Mouse (Mus musculus) myocyte (in vitro differentiated cells): Measurements from ENCODE around the gene Ralgapa2. TPM values are rescaled to one million over a fixed set of nuclear protein-coding genes. Genes with fewer than 3 reads are reported as not detected.
A peak's percentile ranks its signal among the peaks of the same experiment; 100 is the strongest.

ENCODE experiments used
- H3K27me3 ChIP-seq: one replicate; pipeline ENCODE4 v1.6.1; 2011; ENCODE audit not compliant: control insufficient read depth, insufficient read depth, insufficient read length
- H3K36me3 ChIP-seq: one replicate; pipeline ENCODE4 v1.6.1; 2011; ENCODE audit not compliant: control insufficient read depth, insufficient read depth
- H3K4me2 ChIP-seq: one replicate; pipeline ENCODE4 v1.6.1; 2011; ENCODE audit warnings: low read depth, control low read depth
- H3K4me3 ChIP-seq: one replicate; pipeline ENCODE4 v1.5.1; 2011; ENCODE audit warnings: mild to moderate bottlenecking, control low read depth, moderate library complexity
- H3K79me2 ChIP-seq: one replicate; pipeline ENCODE4 v1.6.1; 2011; ENCODE audit not compliant: control insufficient read depth, insufficient read depth
- H3ac ChIP-seq: one replicate; pipeline ENCODE4 v1.6.1; 2011; ENCODE audit not compliant: control insufficient read depth, insufficient read length
- CEBPB ChIP-seq: IDR thresholded peaks from 2 replicates; pipeline ENCODE4 v1.6.1; 2011; ENCODE audit warnings: mild to moderate bottlenecking, moderate library complexity; ENCODE audit not compliant: poor library complexity, insufficient read depth, severe bottlenecking
- E2F4 ChIP-seq: IDR thresholded peaks from one replicate; pipeline ENCODE4 v1.6.1; 2011; ENCODE audit warnings: mild to moderate bottlenecking, control low read depth, moderate library complexity; ENCODE audit not compliant: insufficient read depth
- MAX ChIP-seq: IDR thresholded peaks from one replicate; pipeline ENCODE4 v1.6.1; 2011; ENCODE audit warnings: low read depth, mild to moderate bottlenecking, control low read depth
- MYOD1 ChIP-seq, 3 experiments: IDR thresholded peaks; one replicate each; pipeline ENCODE4 v1.6.1; 2011; ENCODE audit warnings: control low read depth in 2 of 3, low read depth in 2 of 3, mild to moderate bottlenecking in 2 of 3, moderate library complexity in 1 of 3; ENCODE audit not compliant: insufficient read length in 2 of 3, control insufficient read depth in 1 of 3
- MYOG ChIP-seq, 3 experiments: IDR thresholded peaks; one replicate each; pipeline ENCODE4 v1.6.1; 2011; ENCODE audit warnings: control low read depth in 2 of 3, low read depth in 2 of 3, mild to moderate bottlenecking in 2 of 3; ENCODE audit not compliant: insufficient read length in 2 of 3, control insufficient read depth in 1 of 3, insufficient read depth in 1 of 3
- POLR2A ChIP-seq: IDR thresholded peaks from one replicate; pipeline ENCODE4 v1.6.1; 2011; ENCODE audit warnings: low read depth, mild to moderate bottlenecking, control low read depth, moderate library complexity; ENCODE audit not compliant: insufficient read length
- POLR2AphosphoS2 ChIP-seq: IDR thresholded peaks from one replicate; pipeline ENCODE4 v1.6.1; 2011; ENCODE audit warnings: low read depth, control low read depth; ENCODE audit not compliant: insufficient read length
- REST ChIP-seq: IDR thresholded peaks from one replicate; pipeline ENCODE4 v1.6.1; 2011; ENCODE audit warnings: mild to moderate bottlenecking, control low read depth, moderate library complexity; ENCODE audit not compliant: insufficient read depth, insufficient read length
- SRF ChIP-seq: IDR thresholded peaks from one replicate; pipeline ENCODE4 v1.6.1; 2011; ENCODE audit warnings: low read depth; ENCODE audit not compliant: control insufficient read depth, insufficient read length
- TCF12 ChIP-seq: IDR thresholded peaks from one replicate; pipeline ENCODE4 v1.6.1; 2011; ENCODE audit warnings: mild to moderate bottlenecking, control low read depth; ENCODE audit not compliant: poor library complexity, insufficient read depth, severe bottlenecking
- TCF3 ChIP-seq: IDR thresholded peaks from one replicate; pipeline ENCODE4 v1.6.1; 2011; ENCODE audit warnings: low read depth, control low read depth; ENCODE audit not compliant: insufficient read length
- USF1 ChIP-seq: IDR thresholded peaks from one replicate; pipeline ENCODE4 v1.6.1; 2011; ENCODE audit warnings: low read depth, mild to moderate bottlenecking, control low read depth, moderate library complexity
- polyA plus RNA-seq: library from polyadenylated mRNA; unstranded; fragments of >200 nt; fragmentation: generic; extraction: Trizol; gene quantifications from one replicate; pipeline ENCODE4 v1.2.1, GENCODE M21; 2012; ENCODE audit warnings: missing spikeins

Ralgapa2 gene
- polyA plus RNA-seq, 1 experiment: 1.8 TPM

DNA sequence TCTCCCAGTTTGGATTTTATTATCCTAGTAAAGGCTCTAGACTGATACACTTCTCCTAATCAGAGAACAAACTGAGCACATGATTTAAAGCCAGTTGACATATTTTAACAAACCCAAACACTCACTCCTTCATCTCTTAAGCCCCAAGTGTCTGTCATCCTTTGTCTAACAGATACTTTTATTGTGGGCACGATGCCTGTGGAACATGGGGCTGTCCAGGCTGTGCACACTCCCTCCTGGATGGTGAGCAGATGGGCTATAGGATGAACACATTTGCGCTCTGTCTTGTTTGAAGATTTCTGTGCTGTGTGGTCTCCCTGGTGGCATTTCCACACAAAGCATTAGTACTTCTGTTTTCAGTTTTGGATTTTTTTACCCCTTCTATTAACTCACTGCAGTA, 283.7 kb downstream of the Ralgapa2 start:
- TF ChIP-seq MYOG (IDR thresholded peaks at IDR 0.05; ENCODE audit: control insufficient read depth in 1 of 3, insufficient read depth in 1 of 3, insufficient read length in 2 of 3, low read depth in 2 of 3) (no peak), E2F4 (no peak), USF1 (no peak), CEBPB (no peak), MAX (no peak), REST (no peak), TCF12 (no peak), TCF3 (no peak), POLR2AphosphoS2 (no peak), SRF (no peak), POLR2A (no peak), MYOD1 (IDR thresholded peaks at IDR 0.05; ENCODE audit: control insufficient read depth in 1 of 3, insufficient read length in 2 of 3, low read depth in 2 of 3) (no peak)
- H3K79me2 ChIP-seq: no peaks in the 10 kb centered on the region
- H3K27me3 ChIP-seq: peaks cover 7% of the 10 kb centered on the region
- H3K4me3 ChIP-seq: no peak overlapping the region
- H3K36me3 ChIP-seq: no peaks in the 10 kb centered on the region
- H3ac ChIP-seq: no peak overlapping the region
- H3K4me2 ChIP-seq: no peak overlapping the region

DNA sequence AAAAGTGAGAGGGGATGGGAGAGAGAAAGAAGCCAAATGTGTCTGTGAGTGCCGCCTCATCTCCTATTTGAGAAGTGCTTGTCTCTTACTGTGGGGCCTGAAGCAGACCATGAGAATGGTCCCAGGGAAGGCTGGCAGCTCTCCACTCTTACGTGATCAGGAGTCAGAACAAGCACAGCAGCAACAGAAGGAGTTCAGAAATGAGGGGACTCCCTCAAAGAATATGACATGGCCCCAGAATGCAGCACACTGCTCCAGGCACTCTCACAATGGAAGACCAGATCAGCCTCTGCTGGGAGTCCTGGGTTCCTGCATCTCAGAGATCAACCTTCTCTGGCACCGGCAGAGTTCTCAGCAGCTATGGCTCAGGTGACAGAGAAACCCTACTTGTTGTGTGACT, 284.5 kb downstream of the Ralgapa2 start:
- Histone ChIP-seq H3K27me3 (peaks cover 14% of the 10 kb centered on the region), H3K36me3 (no peaks in the 10 kb centered on the region), H3ac (no peak overlapping the region), H3K4me2 (no peak overlapping the region), H3K4me3 (no peak overlapping the region), H3K79me2 (no peaks in the 10 kb centered on the region)
- TF ChIP-seq TCF3 (no peak), SRF (no peak), POLR2AphosphoS2 (no peak), TCF12 (no peak), CEBPB (no peak), MYOD1 (IDR thresholded peaks at IDR 0.05; ENCODE audit: control insufficient read depth in 1 of 3, insufficient read length in 2 of 3, low read depth in 2 of 3) (no peak), E2F4 (no peak), USF1 (no peak), REST (no peak), MYOG (IDR thresholded peaks at IDR 0.05; ENCODE audit: control insufficient read depth in 1 of 3, insufficient read depth in 1 of 3, insufficient read length in 2 of 3, low read depth in 2 of 3) (no peak), POLR2A (no peak), MAX (no peak)

DNA sequence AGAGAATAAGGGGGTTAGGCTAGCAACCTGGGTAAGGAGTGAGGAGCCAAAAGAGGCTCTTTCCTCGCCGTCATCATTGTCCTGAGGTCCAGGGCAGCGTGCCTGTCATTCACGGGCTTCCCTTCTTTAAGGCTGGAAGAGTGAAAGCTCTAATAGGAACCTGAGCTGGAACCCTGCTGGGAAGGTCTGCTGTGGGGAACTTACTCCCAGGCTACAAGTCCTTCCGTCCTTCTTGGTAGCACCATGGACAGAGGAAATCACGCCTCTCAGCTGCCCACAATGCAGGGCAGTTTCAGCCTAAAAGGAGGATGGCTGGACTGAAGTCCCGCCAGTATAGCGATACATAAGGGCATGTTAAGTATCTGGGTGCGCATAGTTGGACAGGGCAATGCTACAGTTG, 285.7 kb downstream of the Ralgapa2 start:
- Histone ChIP-seq H3K79me2 (no peaks in the 10 kb centered on the region), H3K4me3 (no peak overlapping the region), H3K27me3 (peaks cover 26% of the 10 kb centered on the region), H3K4me2 (no peak overlapping the region), H3ac (no peak overlapping the region), H3K36me3 (no peaks in the 10 kb centered on the region)
- no peak for TF ChIP-seq MAX
- TF ChIP-seq REST: peak; percentile 81

DNA sequence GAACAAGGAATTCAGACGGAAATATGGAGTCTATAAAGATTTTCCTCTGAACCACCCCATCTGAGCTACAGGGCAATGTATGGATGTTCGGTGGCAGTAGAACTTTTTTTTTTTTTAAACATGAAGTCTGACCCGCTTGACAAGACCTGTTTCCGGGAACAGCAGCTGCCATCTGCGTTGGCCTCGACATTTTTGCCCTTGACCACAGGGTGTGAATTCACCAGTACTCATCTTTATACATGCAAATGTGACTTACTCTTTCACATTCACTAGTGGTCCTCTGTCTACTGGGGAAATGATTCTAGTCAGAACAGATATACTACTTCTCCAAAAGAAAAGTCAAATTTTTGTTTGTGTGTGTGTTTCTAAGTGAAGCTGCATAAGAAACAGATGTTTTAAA, 286.3 kb downstream of the Ralgapa2 start:
- Histone ChIP-seq H3K4me2 (no peak overlapping the region), H3K36me3 (no peaks in the 10 kb centered on the region), H3ac (no peak overlapping the region), H3K27me3 (peaks cover 33% of the 10 kb centered on the region), H3K79me2 (no peaks in the 10 kb centered on the region), H3K4me3 (no peak overlapping the region)
- TF ChIP-seq REST (no peak), USF1 (no peak), CEBPB (no peak), MYOG (IDR thresholded peaks at IDR 0.05; ENCODE audit: control insufficient read depth in 1 of 3, insufficient read depth in 1 of 3, insufficient read length in 2 of 3, low read depth in 2 of 3) (no peak), POLR2AphosphoS2 (no peak), SRF (no peak), E2F4 (no peak), POLR2A (no peak)

DNA sequence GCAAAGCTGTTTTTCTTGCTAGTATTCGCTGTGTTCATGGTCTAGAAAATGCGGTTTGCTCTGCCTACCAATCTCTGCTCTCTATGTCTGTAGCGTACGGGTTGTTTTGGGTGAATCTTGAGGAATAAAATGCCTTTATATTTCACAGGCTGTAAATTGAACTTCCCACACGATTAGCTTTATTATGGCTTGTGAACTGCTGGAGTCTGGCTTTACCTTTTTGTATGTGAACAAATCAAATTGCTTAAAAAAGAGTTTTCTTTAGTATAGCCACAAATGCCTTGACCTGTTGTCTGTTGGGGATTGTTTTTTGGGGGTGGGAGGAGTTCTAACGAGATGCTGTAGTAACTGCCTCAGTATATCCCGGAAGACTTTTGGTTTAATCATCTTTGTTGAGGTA, 288.0 kb downstream of the Ralgapa2 start:
- Histone ChIP-seq H3K27me3 (peaks cover 41% of the 10 kb centered on the region), H3K4me3 (no peak overlapping the region), H3ac (no peak overlapping the region), H3K79me2 (no peaks in the 10 kb centered on the region), H3K4me2 (no peak overlapping the region), H3K36me3 (no peaks in the 10 kb centered on the region)
- TF ChIP-seq MAX (no peak), TCF3 (no peak), MYOG (IDR thresholded peaks at IDR 0.05; ENCODE audit: control insufficient read depth in 1 of 3, insufficient read depth in 1 of 3, insufficient read length in 2 of 3, low read depth in 2 of 3) (no peak), POLR2AphosphoS2 (no peak), E2F4 (no peak), MYOD1 (IDR thresholded peaks at IDR 0.05; ENCODE audit: control insufficient read depth in 1 of 3, insufficient read length in 2 of 3, low read depth in 2 of 3) (no peak), SRF (no peak), USF1 (no peak), POLR2A (no peak), REST (no peak), CEBPB (no peak), TCF12 (no peak)
